Mouse (Mus musculus): ENCODE results near the gene Ikbip. TPM values are rescaled to one million over a fixed set of nuclear protein-coding genes. Genes with fewer than 3 reads are reported as not detected.

The Ikbip gene
- 1.7 TPM for total RNA-seq (2023)

DNA sequence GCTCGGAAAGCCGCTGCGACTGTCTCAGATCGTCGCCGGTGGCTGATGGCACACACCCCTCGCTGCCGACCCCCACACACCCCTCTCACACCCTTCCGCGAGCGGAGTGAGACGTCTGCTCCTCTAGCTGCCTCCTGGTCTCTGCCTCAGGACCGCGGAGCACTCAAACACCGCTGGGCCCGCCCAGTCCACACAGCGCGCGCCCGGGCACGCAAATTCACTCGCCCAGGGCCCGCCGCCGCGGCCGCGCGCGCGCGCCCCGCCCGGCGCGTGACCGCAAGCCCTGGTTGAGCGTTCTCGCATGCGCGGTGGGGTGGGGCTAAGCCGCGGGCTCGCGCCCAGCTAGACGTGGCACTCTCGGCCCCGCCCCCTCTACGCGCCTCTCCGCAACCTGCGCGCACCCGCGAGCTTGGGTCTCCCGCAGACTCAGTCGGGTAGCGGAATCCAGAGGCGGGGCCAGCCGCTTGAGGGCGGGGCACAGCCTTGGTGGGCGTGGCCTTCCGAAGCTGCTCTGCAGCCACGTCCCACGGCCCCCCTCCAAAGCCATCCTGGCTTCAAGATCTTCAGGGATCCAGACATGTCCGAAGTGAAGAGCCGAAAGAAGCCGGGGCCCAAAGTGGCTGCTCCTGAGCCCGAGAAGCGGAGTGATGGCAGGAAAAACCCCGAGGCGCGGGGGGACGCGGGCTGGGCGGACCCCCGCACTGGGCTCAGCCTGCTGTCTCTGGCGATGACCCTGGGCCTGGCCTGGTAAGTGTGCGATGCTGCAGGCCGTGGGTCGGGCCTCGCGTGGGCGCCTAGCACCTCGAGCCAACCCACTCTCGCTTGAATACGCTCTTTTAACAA lies at the start of gene Ikbip, which contains the start of gene Apaf1:
Ikbip (plus strand) TSS at position 391 of the 843 bp plus-strand sequence.
Apaf1 (minus strand) TSS at position 221 of the 843 bp plus-strand sequence.

DNA sequence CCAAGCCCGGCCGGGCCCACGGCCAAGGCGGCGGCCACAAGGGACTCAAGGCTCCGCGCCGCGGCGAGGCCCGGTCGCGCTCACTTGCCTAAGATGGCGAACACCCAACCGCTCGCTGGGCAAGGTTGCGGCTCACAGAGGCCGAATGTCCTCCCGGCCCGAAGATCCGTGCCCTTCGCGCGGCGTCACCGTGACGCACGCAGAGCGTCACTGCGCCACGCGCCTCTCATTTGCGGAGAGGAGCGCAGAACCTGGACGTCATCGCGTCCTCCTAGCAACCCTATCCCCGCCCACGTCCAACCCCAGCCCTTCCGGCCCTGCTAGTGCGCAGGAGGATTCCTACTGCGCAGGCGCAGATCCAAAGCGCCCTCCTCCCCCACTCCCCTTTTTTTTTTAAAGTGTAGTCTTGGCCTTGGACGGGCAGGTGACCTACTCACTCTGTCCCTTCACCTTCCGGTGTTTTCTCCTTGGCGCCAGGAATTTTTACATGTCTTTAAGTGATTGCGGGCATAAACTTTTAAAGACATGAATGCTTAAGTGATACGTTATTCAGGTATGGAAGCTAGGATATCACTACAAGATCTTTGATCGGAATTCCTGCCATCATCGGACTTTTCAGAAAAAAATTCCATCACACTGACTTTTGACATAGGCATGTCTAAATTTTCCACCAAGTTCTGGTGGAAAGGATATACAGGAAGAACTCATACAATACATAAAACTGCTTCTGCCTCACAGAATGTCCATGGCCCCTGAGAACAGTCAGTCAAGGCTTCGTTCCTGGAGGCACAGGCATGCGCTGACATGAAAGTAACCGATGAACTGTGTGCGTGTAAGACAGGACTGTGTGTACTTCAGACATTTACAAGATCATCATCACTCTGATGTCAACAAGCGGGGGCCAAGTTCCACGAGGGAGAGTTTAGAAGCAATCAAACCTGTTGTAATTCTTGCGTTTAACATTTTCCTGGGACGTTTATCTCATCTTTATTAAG lies 41.4 kb downstream of the Ikbip start, which contains the start of gene Slc25a3:
Slc25a3 (minus strand) TSS at position 232 of the 995 bp plus-strand sequence.

Other genes with a start within 250 kb of the Ikbip start
- gene Apaf1, start 170 bp upstream of the Ikbip start, total RNA-seq (2023): 22.3 TPM
- gene Slc25a3, start 41.1 kb downstream of the Ikbip start, total RNA-seq (2023): 557 TPM
- 140 TPM for gene Tmpo, start 98.4 kb downstream of the Ikbip start, total RNA-seq (2023)

Measured in CD8-positive naive resting alpha-beta T cell, adult 57 days (primary cell).